Mouse (Mus musculus): ENCODE measurements around the gene Dpf3.

GRCm38 (mm10) chr12:83517580-83517979, 30.1 kb upstream of the Dpf3 start:
- TF ChIP-seq MYOG (IDR thresholded peaks at IDR 0.05; ENCODE audit: control insufficient read depth in 1 of 3, insufficient read depth in 1 of 3, insufficient read length in 2 of 3, low read depth in 2 of 3) (no peak), REST (IDR thresholded peaks at IDR 0.05; ENCODE audit: insufficient read depth, insufficient read length) (no peak), POLR2AphosphoS2 (IDR thresholded peaks at IDR 0.05; ENCODE audit: insufficient read length, low read depth) (no peak), USF1 (IDR thresholded peaks at IDR 0.05; ENCODE audit: low read depth) (no peak), POLR2A (IDR thresholded peaks at IDR 0.05; ENCODE audit: insufficient read length, low read depth) (no peak), TCF12 (IDR thresholded peaks at IDR 0.05; ENCODE audit: insufficient read depth, poor library complexity, severe bottlenecking) (no peak), MAX (IDR thresholded peaks at IDR 0.05; ENCODE audit: low read depth) (no peak), E2F4 (IDR thresholded peaks at IDR 0.05; ENCODE audit: insufficient read depth) (no peak)
